Mouse (Mus musculus): ENCODE results near the gene Amd2. TPM values are rescaled to one million over a fixed set of nuclear protein-coding genes. Genes with fewer than 3 reads are reported as not detected.

The Amd2 gene
- polyA plus RNA-seq (2012; rRNA removed), result 1.1 and 1.5 TPM in 2 replicates

- DNase-seq (ENCODE audit: extremely low spot score in 1 of 2, low spot score in 1 of 2), result no peak
These were observed at the start of gene Amd2 for GRCm38 (mm10) chr10:35711792-35712191. Gene Amd2 (minus strand): TSS chr10:35711892.

- DNase-seq (ENCODE audit: extremely low spot score in 1 of 2, low spot score in 1 of 2), result no peak
These were observed 49.6 kb upstream of the Amd2 start for GRCm38 (mm10) chr10:35761280-35761679.

- DNase-seq (ENCODE audit: extremely low spot score in 1 of 2, low spot score in 1 of 2), result no peak
These were observed 25.9 kb upstream of the Amd2 start for GRCm38 (mm10) chr10:35737639-35738038.

GRCm38 (mm10) chr10:35714266-35714665, 2.6 kb upstream of the Amd2 start:
- DNase-seq (ENCODE audit: extremely low spot score in 1 of 2, low spot score in 1 of 2), result no peak

All from frontal cortex, adult 2 months (tissue).